In genomic region chr13:56613366-56613998, GRCm38 (mm10) we compare ENCODE assay signal across 8 mouse cellular contexts. TPM values are rescaled to one million over a fixed set of nuclear protein-coding genes. Genes with fewer than 3 reads are reported as not detected.
DNase-seq lines count a peak whose midpoint lies in the region; TF ChIP-seq lines count a peak whose summit lies in the region.

No protein-coding gene starts in this region.

- peaks cover 27% of the 10 kb centered on the region for H3K36me3 ChIP-seq in limb, embryonic 10.5 days
- H3K36me3 ChIP-seq in spleen, adult 2 months (ENCODE audit: control insufficient read depth, insufficient read depth, low read length) = no peaks in the 10 kb centered on the region

- H3K27ac ChIP-seq in limb, embryonic 10.5 days = peak overlapping the region; percentile 11
- H3K27ac ChIP-seq in spleen, adult 2 months (ENCODE audit: insufficient read depth, low read length) = peak overlapping the region; percentile 51

- H3K4me1 ChIP-seq in limb, embryonic 10.5 days = peaks cover 92% of the 10 kb centered on the region
- peaks cover 34% of the 10 kb centered on the region for H3K4me1 ChIP-seq in spleen, adult 2 months (ENCODE audit: control insufficient read depth, insufficient read depth, insufficient read length)

- peak; percentile 62 for DNase-seq in layer of hippocampus, adult 9-11 months
- DNase-seq in layer of hippocampus, postnatal 36 days = no peak
- DNase-seq in brain, embryonic 14.5 days (ENCODE audit: low read depth) = peak; percentile 80
- peak; percentile 39 to 57 for DNase-seq in gastrocnemius, adult 8-10 months (ENCODE audit: low spot score in 2 of 2)
- no peak for DNase-seq in limb, embryonic 10.5 days (ENCODE audit: low spot score)
- DNase-seq in spleen, adult 2 months (ENCODE audit: low read depth in 1 of 2, low spot score in 2 of 2) = peak in 1 of 2 experiments; percentile 51
- DNase-seq in left cerebral cortex, adult 11 months (ENCODE audit: low spot score) = no peak
- no peak for DNase-seq in thymus, postnatal 36 days

- H3K4me3 ChIP-seq in limb, embryonic 10.5 days = no peak overlapping the region
- H3K4me3 ChIP-seq in spleen, adult 2 months (ENCODE audit: extremely low read depth, insufficient read depth, insufficient read length) = no peak overlapping the region

- no peak for TF ChIP-seq POLR2A in brain, embryonic 14.5 days (IDR thresholded peaks at IDR 0.05; ENCODE audit: borderline replicate concordance, extremely low read depth, insufficient read depth, insufficient read length, poor library complexity, severe bottlenecking)
- no peak for TF ChIP-seq POLR2A in spleen, adult 2 months (IDR thresholded peaks at IDR 0.05; ENCODE audit: low read depth, low read length)

- no peak for TF ChIP-seq CTCF in brain, embryonic 14.5 days (IDR thresholded peaks at IDR 0.05; ENCODE audit: borderline replicate concordance, extremely low read depth, insufficient read depth, insufficient read length)
- no peak for TF ChIP-seq CTCF in spleen, adult 2 months (IDR thresholded peaks at IDR 0.05; ENCODE audit: extremely low read depth, insufficient read depth, insufficient read length, insufficient replicate concordance)

- 76% methylated on average over 9 of the region's 9 CpGs for WGBS in limb, embryonic 10.5 days
- WGBS in spleen, adult 2 months = 7% methylated on average over 9 of the region's 9 CpGs

- no peaks in the 10 kb centered on the region for H3K9me3 ChIP-seq in limb, embryonic 10.5 days (replicated peaks)

- peaks cover 11% of the 10 kb centered on the region for H3K27me3 ChIP-seq in limb, embryonic 10.5 days (ENCODE audit: low read depth, poor library complexity, severe bottlenecking)
- H3K27me3 ChIP-seq in spleen, adult 2 months (ENCODE audit: control insufficient read depth, insufficient read depth, low read length) = 0 out of 2 replicates have a peak, but pooled peaks cover 3% of the 10 kb centered on the region

RNA-seq across cellular contexts. Expression of gene Tgfbi, which starts 4.2 kb away (rescaled TPM):
- total RNA-seq in layer of hippocampus, postnatal 36 days (2021) = 1 to 10 TPM; 2.8 to 3.4 TPM
- 4.1 and 7.0 TPM in 2 replicates for polyA plus RNA-seq in brain, embryonic 14.5 days (2012; rRNA removed)
- 10 to 100 TPM in 2 of 4 experiments, 1 to 10 TPM in 2; 3.8 to 15.6 (median 7.6) TPM for total RNA-seq in gastrocnemius, adult 8-10 months (2022)
- 26.3 and 38.9 TPM in 2 replicates for polyA plus RNA-seq in limb, embryonic 10.5 days (2016; fragmentation: Nextera tagmentation; extraction: Ambion mirVana)
- polyA plus RNA-seq in spleen, adult 2 months (2012; rRNA removed) = 56.0 and 74.3 TPM in 2 replicates

Comparison
In these comparisons a context has a peak if more than half of its experiments do, and no peak if none do; other contexts are left out.
1. DNase-seq: peak in layer of hippocampus, adult 9-11 months (single experiment), brain, embryonic 14.5 days (single experiment) and gastrocnemius, adult 8-10 months (2 of 2); none in layer of hippocampus, postnatal 36 days (0 of 2), limb, embryonic 10.5 days (single experiment), left cerebral cortex, adult 11 months (single experiment) and thymus, postnatal 36 days (0 of 2).